Mouse (Mus musculus): Measurements from ENCODE around the gene Gucy1a1.

Gucy1a1 gene

GRCm38 (mm10) chr3:82074201-82074851 is 71.3 kb downstream of the Gucy1a1 start, which contains the start of gene Gucy1b1:
Gene Gucy1b1 (minus strand): TSS chr3:82074689.
- DNase-seq: peak; percentile 86 to 90

- DNase-seq: peak; percentile 78 to 83
Measured at GRCm38 (mm10) chr3:82073741-82074181, 71.8 kb downstream of the Gucy1a1 start.

GRCm38 (mm10) chr3:82067830-82068229 is 77.8 kb downstream of the Gucy1a1 start:
- no peak for DNase-seq

GRCm38 (mm10) chr3:82061402-82062180 is 84.0 kb downstream of the Gucy1a1 start:
- DNase-seq: no peak

- no peak for DNase-seq
Measured at GRCm38 (mm10) chr3:82057201-82057600, 88.4 kb downstream of the Gucy1a1 start.

- DNase-seq: peak; percentile 45 to 71
Measured at GRCm38 (mm10) chr3:82054283-82054974, 91.2 kb downstream of the Gucy1a1 start.

GRCm38 (mm10) chr3:82052029-82052428 is 93.6 kb downstream of the Gucy1a1 start:
- DNase-seq: no peak

GRCm38 (mm10) chr3:82051468-82051867 is 94.1 kb downstream of the Gucy1a1 start:
- DNase-seq: no peak

GRCm38 (mm10) chr3:82048681-82049080 is 96.9 kb downstream of the Gucy1a1 start:
- DNase-seq: no peak

GRCm38 (mm10) chr3:82048078-82048477 is 97.5 kb downstream of the Gucy1a1 start:
- DNase-seq: no peak

- peak; percentile 77 to 83 for DNase-seq
Measured at GRCm38 (mm10) chr3:82047100-82047753, 98.4 kb downstream of the Gucy1a1 start.

- DNase-seq: no peak
Measured at GRCm38 (mm10) chr3:82046087-82046486, 99.5 kb downstream of the Gucy1a1 start.

GRCm38 (mm10) chr3:82044902-82045301 is 100.7 kb downstream of the Gucy1a1 start:
- no peak for DNase-seq

- DNase-seq: no peak
Measured at GRCm38 (mm10) chr3:82043676-82044075, 101.9 kb downstream of the Gucy1a1 start.
